Mouse (Mus musculus) liver, adult (tissue): ENCODE results near the gene Tmprss7.

Source experiments
- GATA4 ChIP-seq: IDR thresholded peaks from 2 replicates; pipeline ENCODE4 v1.6.1; 2014; ENCODE audit warnings: mild to moderate bottlenecking, low read length; ENCODE audit not compliant: insufficient replicate concordance

Tmprss7 gene

DNA sequence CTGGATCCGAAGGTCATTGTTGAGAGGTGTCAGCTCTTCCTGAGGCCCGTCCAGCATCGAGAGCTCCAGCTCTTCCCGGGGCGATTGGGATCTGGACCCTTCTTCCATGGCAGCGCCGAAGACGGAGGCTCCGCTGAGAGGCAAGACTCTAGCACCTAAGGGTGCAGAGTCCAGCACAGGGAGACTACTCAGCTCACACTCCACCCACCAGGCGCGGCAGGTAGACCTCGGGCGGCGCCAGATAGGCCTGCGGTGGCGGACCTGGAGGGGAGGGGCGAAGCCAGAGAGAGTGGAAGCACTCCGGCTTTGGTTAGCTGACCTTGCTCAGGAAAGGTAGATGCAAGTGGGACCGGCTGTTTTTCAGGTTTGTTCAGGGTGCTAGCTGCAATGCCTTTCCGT, 39.5 kb downstream of the Tmprss7 start, which contains the start of gene BC016579:
Gene BC016579, minus strand, starts transcription at position 135 of the 399 bp plus-strand sequence.
- TF ChIP-seq GATA4 = no peak

- no peak for TF ChIP-seq GATA4
Observed at GRCm38 (mm10) chr16:45653009-45653933, 40.2 kb downstream of the Tmprss7 start.

DNA sequence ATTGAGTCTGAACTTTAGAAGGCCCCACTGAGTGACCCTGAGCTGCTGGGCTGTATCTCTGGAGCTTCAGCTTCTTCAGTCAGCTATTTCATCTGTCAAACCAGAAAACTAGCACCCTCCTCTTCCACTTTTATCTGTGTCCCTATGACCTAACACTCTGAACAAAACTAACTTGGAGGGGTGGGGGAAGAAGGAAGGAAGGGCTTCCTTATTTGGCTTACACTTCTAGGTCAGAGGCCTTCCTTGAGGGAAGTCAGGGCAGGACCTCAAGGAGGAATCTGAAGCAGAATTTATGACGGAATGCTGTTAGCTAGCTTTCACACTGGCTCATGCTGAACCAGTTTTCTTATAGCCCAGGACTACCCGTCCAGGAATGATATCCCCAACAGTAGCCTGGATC, 42.0 kb downstream of the Tmprss7 start:
- no peak; the same call in 1 of the 2 replicates for TF ChIP-seq GATA4

- no peak for TF ChIP-seq GATA4
Observed at GRCm38 (mm10) chr16:45644380-45644779, 49.1 kb downstream of the Tmprss7 start.

DNA sequence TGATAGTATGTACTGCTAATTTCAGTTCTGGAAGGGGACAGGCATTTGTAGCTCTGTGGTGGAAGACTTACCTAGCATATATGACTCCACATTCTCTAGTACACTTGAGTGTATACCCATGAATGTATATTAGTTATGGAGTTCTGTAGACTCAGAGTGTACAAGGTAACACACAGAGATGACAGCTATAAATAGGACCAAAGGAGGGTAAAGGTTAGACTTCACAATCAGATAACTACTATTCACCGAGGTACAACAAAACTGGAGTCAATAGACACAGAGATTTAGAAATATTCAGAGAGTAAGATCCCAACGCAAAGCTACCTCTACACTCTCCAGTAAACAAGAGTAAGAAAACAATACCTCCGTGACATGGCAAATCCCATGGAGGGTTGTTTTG, 49.5 kb downstream of the Tmprss7 start:
- TF ChIP-seq GATA4 = no peak

DNA sequence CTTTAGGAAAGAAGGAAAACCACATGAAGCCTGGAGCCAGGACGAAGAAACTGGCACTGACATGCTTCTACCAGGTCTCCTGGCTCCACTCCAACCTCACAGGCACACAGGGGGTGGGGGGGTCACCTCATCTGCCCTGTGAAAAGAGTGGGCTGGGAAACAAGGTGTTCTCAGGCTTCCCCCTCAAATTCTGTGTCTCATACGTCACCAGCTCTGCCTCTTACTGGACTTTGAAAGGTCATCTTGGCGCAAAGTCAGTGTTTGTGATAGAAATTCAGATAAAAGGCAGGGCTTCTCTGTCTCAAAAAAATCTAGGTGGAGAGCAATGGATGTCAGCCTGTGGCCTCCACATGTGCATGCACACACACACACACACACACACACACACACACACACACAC, 52.2 kb downstream of the Tmprss7 start:
- no peak; the same call in 1 of the 2 replicates for TF ChIP-seq GATA4

- no peak for TF ChIP-seq GATA4
Observed at GRCm38 (mm10) chr16:45640070-45640762, 53.2 kb downstream of the Tmprss7 start.

GRCm38 (mm10) chr16:45635826-45636225, 57.6 kb downstream of the Tmprss7 start:
- TF ChIP-seq GATA4 = no peak

GRCm38 (mm10) chr16:45632420-45632819, 61.0 kb downstream of the Tmprss7 start:
- no peak for TF ChIP-seq GATA4

DNA sequence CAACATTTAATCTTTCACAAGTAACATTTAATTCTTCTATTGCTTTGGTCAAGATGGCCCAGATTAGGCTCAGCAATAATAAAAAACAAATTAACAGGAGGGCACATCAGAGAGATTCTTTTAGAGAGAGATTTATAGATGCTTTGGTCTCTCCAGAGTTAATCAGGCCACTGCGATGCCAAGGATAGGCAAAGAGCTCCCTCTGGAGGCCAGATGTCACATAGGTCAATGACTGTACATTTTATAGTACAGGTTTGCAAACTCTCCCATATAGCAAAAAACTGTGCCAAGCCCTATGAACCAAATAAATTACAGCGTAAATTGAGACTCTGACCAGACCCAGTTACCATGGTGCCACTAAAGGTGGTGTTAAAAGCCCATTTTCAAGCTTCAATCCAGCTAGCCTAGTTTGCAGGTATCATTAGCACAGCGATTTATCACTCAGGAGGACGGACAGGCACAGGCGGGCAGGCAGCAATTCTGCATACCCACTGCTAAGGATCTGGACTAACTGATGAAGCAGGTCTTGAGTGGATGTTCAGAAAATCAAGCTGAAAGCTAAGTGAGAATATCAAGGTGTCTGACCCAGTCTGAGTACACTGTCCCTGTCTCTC, 63.0 kb downstream of the Tmprss7 start:
- TF ChIP-seq GATA4 = no peak

- no peak for TF ChIP-seq GATA4
Observed at GRCm38 (mm10) chr16:45629497-45630105, 63.9 kb downstream of the Tmprss7 start.

GRCm38 (mm10) chr16:45625342-45625741, 68.1 kb downstream of the Tmprss7 start:
- TF ChIP-seq GATA4 = no peak

DNA sequence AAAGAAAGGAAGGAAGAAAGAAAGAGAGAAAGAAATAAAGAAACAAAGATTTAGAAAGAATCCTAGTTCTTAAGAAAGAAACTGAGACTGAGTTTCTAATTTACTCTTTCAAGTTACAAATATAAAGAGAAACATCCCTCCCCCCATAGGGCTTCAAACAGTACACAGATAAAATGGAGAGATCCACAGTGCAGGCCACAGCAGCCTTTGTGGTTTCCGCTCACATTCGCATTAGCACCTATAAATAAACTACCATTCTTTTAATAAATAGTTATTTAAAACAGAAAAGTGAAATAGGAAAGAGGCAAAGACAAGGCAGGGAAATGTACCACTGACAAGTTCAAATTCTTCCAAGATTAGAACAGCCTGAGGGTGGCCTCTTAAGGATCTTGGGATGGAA, 68.7 kb downstream of the Tmprss7 start:
- TF ChIP-seq GATA4 = no peak

- TF ChIP-seq GATA4 = no peak
Observed at GRCm38 (mm10) chr16:45623230-45623629, 70.2 kb downstream of the Tmprss7 start.

DNA sequence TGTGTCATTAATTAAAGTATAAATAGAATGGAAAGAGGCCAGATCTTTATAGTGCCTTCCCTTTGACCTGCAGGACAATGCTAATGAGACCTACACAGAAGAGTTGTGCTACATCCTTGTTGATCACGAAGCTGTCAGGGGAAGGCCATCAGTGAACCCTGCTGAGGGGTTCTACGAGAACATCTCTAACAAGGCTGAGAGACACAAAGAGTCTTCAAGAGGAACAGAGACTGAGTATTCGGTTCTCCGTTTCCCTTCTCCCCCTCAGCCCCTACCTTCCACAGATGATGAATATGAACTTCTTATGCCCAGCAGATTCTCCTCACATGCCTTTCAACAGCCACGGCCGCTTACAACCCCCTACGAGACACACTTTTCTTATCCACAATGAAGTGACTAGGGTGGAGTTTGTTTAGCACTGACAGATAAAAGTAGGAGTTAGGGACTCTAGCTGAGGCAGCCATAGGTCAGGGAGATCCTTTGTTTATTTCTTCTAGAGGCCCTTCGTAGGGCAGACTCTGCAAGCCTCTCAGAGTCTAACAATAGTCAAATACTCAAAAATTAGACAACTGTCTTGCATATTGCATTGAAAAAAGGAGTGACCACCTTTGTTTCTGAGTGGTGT, 73.6 kb downstream of the Tmprss7 start:
- no peak for TF ChIP-seq GATA4
